Mouse (Mus musculus) layer of hippocampus, adult 2 months (tissue): ENCODE data around the gene Faf2. TPM values are rescaled to one million over a fixed set of nuclear protein-coding genes. Genes with fewer than 3 reads are reported as not detected.

ENCODE experiments used
- DNase-seq, 2 experiments: peaks; one replicate each; pipeline ENCODE4 v3.0.0; 2022; ENCODE audit warnings: low spot score in 2 of 2
- H3K27ac ChIP-seq: fragments of 200-600 bp; 2 replicates; pipeline ENCODE4 v1.8.1; 2022
- H3K4me3 ChIP-seq: fragments of 200-600 bp; 2 replicates; pipeline ENCODE4 v1.8.1; 2022; ENCODE audit warnings: mild to moderate bottlenecking
- CTCF ChIP-seq: fragments of 200-600 bp; conservative IDR thresholded peaks from 2 replicates; pipeline ENCODE4 v1.8.1; 2022; ENCODE audit warnings: antibody characterized with exemption, mild to moderate bottlenecking, moderate library complexity
- total RNA-seq, 2 experiments: library from RNA; stranded (reverse); gene quantifications; 2 replicates each; pipeline ENCODE4 v1.2.3; 2021

The Faf2 gene
- total RNA-seq, 2 experiments from 2014 or later: 54.2 to 59.8 TPM

DNA sequence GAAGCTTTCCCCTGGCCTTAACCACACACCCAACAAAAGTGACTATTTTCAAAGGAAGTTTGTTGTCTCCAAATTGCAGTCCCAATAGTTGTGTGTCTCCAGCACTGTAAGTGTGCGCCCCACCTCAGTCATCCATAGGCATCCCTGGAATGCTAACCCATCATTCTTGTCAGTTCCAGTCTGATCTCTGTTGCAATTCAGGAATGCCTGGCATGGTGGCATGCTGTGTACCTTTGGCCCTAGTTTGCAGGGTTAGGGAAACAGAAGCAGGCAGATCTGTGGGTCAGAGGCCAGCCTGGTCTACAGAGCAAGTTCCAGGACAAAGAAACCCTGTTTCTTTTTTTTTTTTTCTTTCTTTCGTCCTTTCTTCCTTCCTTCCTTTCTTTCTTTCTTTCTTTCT is 48.9 kb downstream of the Faf2 start:
- no peak for TF ChIP-seq CTCF
- no peak for DNase-seq
- H3K4me3 ChIP-seq: no peak overlapping the region
- H3K27ac ChIP-seq: no peak overlapping the region

GRCm38 (mm10) chr13:54675895-54676590 is 54.5 kb downstream of the Faf2 start:
- H3K4me3 ChIP-seq: no peak overlapping the region
- no peak for DNase-seq
- H3K27ac ChIP-seq: no peak overlapping the region
- TF ChIP-seq CTCF: no peak

DNA sequence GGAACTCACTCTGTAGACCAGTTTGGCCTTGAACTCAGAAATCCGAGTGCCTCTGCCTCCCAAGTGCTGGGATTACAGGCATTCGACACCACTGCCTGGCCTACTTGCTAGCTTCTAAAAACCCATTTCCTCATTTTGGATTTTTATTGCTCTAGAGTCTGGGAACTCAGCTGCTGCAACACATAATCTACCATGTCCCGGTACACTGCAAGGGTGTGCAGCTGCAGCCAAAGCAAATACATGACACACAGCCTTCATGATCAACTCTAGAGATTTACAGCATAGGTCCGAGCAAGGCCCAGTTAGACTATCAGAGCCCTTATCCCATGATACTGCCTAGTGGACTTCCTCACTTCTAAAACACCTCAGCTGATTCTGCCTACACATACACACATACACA is 56.7 kb downstream of the Faf2 start:
- no peak for TF ChIP-seq CTCF

GRCm38 (mm10) chr13:54680184-54680853 is 58.7 kb downstream of the Faf2 start:
- no peak overlapping the region for H3K27ac ChIP-seq
- TF ChIP-seq CTCF: no peak
- DNase-seq: no peak

More for the DNA sequence above, 56.7 kb downstream of the Faf2 start:
- DNase-seq: no peak
- no peak overlapping the region for H3K27ac ChIP-seq
- H3K4me3 ChIP-seq: no peak overlapping the region

GRCm38 (mm10) chr13:54681291-54681690 is 59.7 kb downstream of the Faf2 start:
- TF ChIP-seq CTCF: no peak
- no peak for DNase-seq

More at GRCm38 (mm10) chr13:54680184-54680853, 58.7 kb downstream of the Faf2 start:
- H3K4me3 ChIP-seq: no peak overlapping the region

GRCm38 (mm10) chr13:54683301-54683700 is 61.7 kb downstream of the Faf2 start:
- Histone ChIP-seq H3K27ac (no peak overlapping the region), H3K4me3 (no peak overlapping the region)
- DNase-seq: no peak
- no peak for TF ChIP-seq CTCF

More at GRCm38 (mm10) chr13:54681291-54681690, 59.7 kb downstream of the Faf2 start:
- Histone ChIP-seq H3K4me3 (no peak overlapping the region), H3K27ac (no peak overlapping the region)

GRCm38 (mm10) chr13:54684140-54684896 is 62.7 kb downstream of the Faf2 start:
- no peak for TF ChIP-seq CTCF
- H3K27ac ChIP-seq: no peak overlapping the region; the same call in 1 of the 2 replicates
- no peak for DNase-seq
- no peak overlapping the region for H3K4me3 ChIP-seq

GRCm38 (mm10) chr13:54685174-54685573 is 63.6 kb downstream of the Faf2 start:
- no peak for DNase-seq
- TF ChIP-seq CTCF: peak; percentile 80
- Histone ChIP-seq H3K4me3 (no peak overlapping the region), H3K27ac (no peak overlapping the region)

GRCm38 (mm10) chr13:54686139-54687053 is 64.8 kb downstream of the Faf2 start:
- no peak for TF ChIP-seq CTCF
- H3K27ac ChIP-seq: peak overlapping the region; percentile 100
- H3K4me3 ChIP-seq: peak overlapping the region; percentile 73
- no peak for DNase-seq

- Histone ChIP-seq H3K4me3 (peak overlapping the region; percentile 73), H3K27ac (peak overlapping the region; percentile 100)
- TF ChIP-seq CTCF: no peak
- peak; percentile 63 to 74 for DNase-seq
Observed at GRCm38 (mm10) chr13:54687096-54687495, 65.5 kb downstream of the Faf2 start.

- Histone ChIP-seq H3K27ac (peak overlapping the region; percentile 100), H3K4me3 (peak overlapping the region; percentile 73)
- DNase-seq: peak; percentile 97
- TF ChIP-seq CTCF: no peak
Observed at GRCm38 (mm10) chr13:54687575-54688424, 66.2 kb downstream of the Faf2 start.
